Mouse (Mus musculus) liver, adult 2 months (tissue): Measurements from ENCODE around the gene Fam53a. TPM values are rescaled to one million over a fixed set of nuclear protein-coding genes. Genes with fewer than 3 reads are reported as not detected.

Source experiments
- DNase-seq: peaks from one replicate; pipeline ENCODE4 v3.0.0-alpha.2; 2011; ENCODE audit warnings: low read depth, low spot score; ENCODE audit errors: extremely low read depth
- H3K27ac ChIP-seq: fragments of 200-500 bp; replicated peaks from 2 replicates; pipeline ENCODE4 v1.5.1; 2012; ENCODE audit warnings: low read depth, mild to moderate bottlenecking, control low read depth, inconsistent platforms, low read length; ENCODE audit not compliant: insufficient read depth
- H3K27me3 ChIP-seq: fragments of 200-500 bp; 2 replicates; pipeline ENCODE4 v1.6.1; 2012; ENCODE audit warnings: mild to moderate bottlenecking, moderate library complexity, low read length, inconsistent platforms; ENCODE audit not compliant: control insufficient read depth, insufficient read depth
- H3K36me3 ChIP-seq: fragments of 200-500 bp; 2 replicates; pipeline ENCODE4 v1.6.1; 2012; ENCODE audit warnings: low read length, inconsistent platforms; ENCODE audit not compliant: control insufficient read depth, insufficient read depth
- H3K4me1 ChIP-seq: fragments of 200-500 bp; 2 replicates; pipeline ENCODE4 v1.6.1; 2011; ENCODE audit warnings: low read length; ENCODE audit not compliant: control insufficient read depth, insufficient read depth
- H3K4me3 ChIP-seq: fragments of 200-500 bp; 2 replicates; pipeline ENCODE4 v1.5.1; 2011; ENCODE audit warnings: low read depth, mild to moderate bottlenecking, control low read depth, low read length, moderate library complexity; ENCODE audit not compliant: insufficient read depth
- H3K79me2 ChIP-seq: fragments of 200-500 bp; 2 replicates; pipeline ENCODE4 v1.6.1; 2012; ENCODE audit warnings: inconsistent platforms, mild to moderate bottlenecking, low read length, moderate library complexity; ENCODE audit not compliant: control insufficient read depth, insufficient read depth
- H3K9ac ChIP-seq: fragments of 200-500 bp; 2 replicates; pipeline ENCODE4 v1.6.1; 2012; ENCODE audit warnings: low read depth, mild to moderate bottlenecking, control low read depth, inconsistent platforms, low read length
- CTCF ChIP-seq: fragments of 200-500 bp; IDR thresholded peaks from 2 replicates; pipeline ENCODE4 v1.5.1; 2011; ENCODE audit warnings: low read depth, low read length, control low read depth
- POLR2A ChIP-seq: fragments of 200-500 bp; IDR thresholded peaks from 2 replicates; pipeline ENCODE4 v1.6.1; 2011; ENCODE audit warnings: low read length, control low read depth; ENCODE audit not compliant: insufficient read depth; ENCODE audit errors: extremely low read depth
- WGBS: fragments of 180-500 bp; shearing (Covaris S2); methylation state at CpG from one replicate; pipeline ENCODE4 v1.1.7; 2018; 5-methylcytosine and 5-hydroxymethylcytosine counted together
- polyA plus RNA-seq: library from polyadenylated mRNA; depleted of rRNA; stranded (reverse); fragments of >200 nt; gene quantifications from 2 replicates; pipeline ENCODE4 v1.2.3, GENCODE M21; 2012
- total RNA-seq: library from RNA; depleted of rRNA; stranded (reverse); fragments of >200 nt; gene quantifications from 2 replicates; pipeline ENCODE4 v1.2.3, GENCODE M21; 2014

Fam53a gene
- total and polyA plus RNA-seq, 2 experiments, result 9.4 to 19.4 TPM

- no peak for TF ChIP-seq POLR2A
- TF ChIP-seq CTCF, result no peak
- Histone ChIP-seq H3K27ac (no peak overlapping the region), H3K27me3 (no peaks in the 10 kb centered on the region), H3K36me3 (peaks cover 25% of the 10 kb centered on the region), H3K9ac (no peak overlapping the region), H3K79me2 (peaks cover 8% of the 10 kb centered on the region; the same call in 1 of the 2 replicates), H3K4me1 (peaks cover 2% of the 10 kb centered on the region; the same call in 1 of the 2 replicates), H3K4me3 (no peak overlapping the region)
- no peak for DNase-seq
- WGBS, result 82% methylated on average over 1 of the region's 1 CpGs
Measured at GRCm38 (mm10) chr5:33611795-33612194, 17.6 kb downstream of the Fam53a start.

DNA sequence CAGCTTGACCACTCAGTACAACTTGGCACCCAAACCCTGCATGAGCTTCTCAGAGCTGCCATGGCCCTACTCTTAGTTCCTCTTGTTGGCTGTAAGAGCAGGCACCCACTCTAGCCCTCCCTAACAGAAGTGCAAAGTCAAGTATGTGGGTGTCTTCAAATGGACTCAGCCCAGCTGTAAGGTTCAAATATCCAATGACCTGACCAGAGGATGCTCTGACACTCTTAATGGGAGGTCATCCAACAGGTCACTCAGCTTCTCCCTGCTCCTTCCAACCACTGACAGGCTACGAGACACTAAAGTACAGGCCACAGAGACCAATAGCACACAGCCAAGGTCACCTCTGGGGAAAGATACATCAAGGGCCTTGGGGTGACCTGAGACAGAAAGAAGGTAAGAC, 20.2 kb downstream of the Fam53a start:
- TF ChIP-seq CTCF (no peak), POLR2A (no peak)

DNA sequence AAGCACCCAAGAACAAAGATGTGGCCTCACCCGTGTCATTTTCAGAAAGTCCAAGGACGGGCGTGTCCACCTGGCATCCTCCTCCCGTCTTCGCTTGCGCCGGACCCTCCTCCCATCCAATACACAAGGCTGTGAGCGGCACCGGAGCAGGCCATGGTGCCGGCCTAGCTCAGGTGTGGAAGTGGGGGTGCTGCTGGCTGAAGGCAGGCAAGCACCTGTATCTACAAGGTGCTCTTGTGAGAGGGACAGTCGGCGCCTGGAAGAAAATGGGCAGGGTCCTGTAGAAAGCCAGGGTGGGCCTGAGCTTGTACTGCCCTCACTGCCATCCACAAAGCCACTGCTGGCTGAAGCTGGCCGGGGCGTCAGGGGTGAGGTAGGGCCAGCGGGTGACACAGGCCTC, 22.0 kb downstream of the Fam53a start:
- no peak for TF ChIP-seq CTCF
- TF ChIP-seq POLR2A, result no peak
- Histone ChIP-seq H3K79me2 (no peaks in the 10 kb centered on the region), H3K4me1 (peaks cover 3% of the 10 kb centered on the region; the same call in 1 of the 2 replicates), H3K27ac (no peak overlapping the region), H3K9ac (no peak overlapping the region), H3K36me3 (peaks cover 16% of the 10 kb centered on the region; the same call in 1 of the 2 replicates), H3K27me3 (no peaks in the 10 kb centered on the region), H3K4me3 (no peak overlapping the region)
- no peak for DNase-seq
- 97% methylated on average over 15 of the region's 15 CpGs for WGBS

More for the DNA sequence above, 20.2 kb downstream of the Fam53a start:
- Histone ChIP-seq H3K27me3 (no peaks in the 10 kb centered on the region), H3K4me3 (no peak overlapping the region), H3K4me1 (peaks cover 3% of the 10 kb centered on the region; the same call in 1 of the 2 replicates), H3K9ac (no peak overlapping the region), H3K79me2 (peaks cover under 1% of the 10 kb centered on the region; the same call in 1 of the 2 replicates), H3K36me3 (peaks cover 21% of the 10 kb centered on the region), H3K27ac (no peak overlapping the region)
- 16% methylated on average over 1 of the region's 1 CpGs for WGBS
- DNase-seq, result peak; percentile 63

DNA sequence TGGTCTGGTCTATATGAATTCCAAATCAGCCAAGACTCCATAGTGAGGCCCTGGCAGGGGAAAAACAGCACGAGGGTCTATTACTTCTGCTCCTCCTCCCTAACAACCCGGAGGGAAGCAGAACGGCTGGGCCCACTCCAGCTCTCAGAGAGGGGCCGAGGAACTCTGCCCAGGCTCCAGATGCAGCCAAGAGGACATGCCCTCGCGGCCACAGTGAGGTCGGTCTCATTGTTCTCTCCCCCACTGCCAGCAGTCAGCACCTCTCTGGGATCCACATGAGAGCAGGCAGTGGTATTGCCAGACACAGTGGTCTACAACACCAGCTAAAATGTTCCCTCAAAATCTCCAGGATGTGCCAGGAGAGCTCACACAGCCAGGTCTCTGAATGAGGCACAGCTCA, 22.8 kb downstream of the Fam53a start:
- Histone ChIP-seq H3K79me2 (no peaks in the 10 kb centered on the region), H3K9ac (no peak overlapping the region), H3K27ac (no peak overlapping the region), H3K27me3 (no peaks in the 10 kb centered on the region), H3K36me3 (peaks cover 15% of the 10 kb centered on the region; the same call in 1 of the 2 replicates), H3K4me3 (no peak overlapping the region), H3K4me1 (peaks cover 3% of the 10 kb centered on the region; the same call in 1 of the 2 replicates)
- TF ChIP-seq CTCF (no peak), POLR2A (no peak)
- 68% methylated on average over 7 of the region's 7 CpGs for WGBS
- no peak for DNase-seq

- 34% methylated on average over 5 of the region's 5 CpGs for WGBS
- Histone ChIP-seq H3K4me3 (no peak overlapping the region), H3K4me1 (peaks cover 3% of the 10 kb centered on the region; the same call in 1 of the 2 replicates), H3K27me3 (no peaks in the 10 kb centered on the region), H3K9ac (no peak overlapping the region), H3K79me2 (no peaks in the 10 kb centered on the region), H3K27ac (no peak overlapping the region), H3K36me3 (peaks cover 16% of the 10 kb centered on the region; the same call in 1 of the 2 replicates)
- peak; percentile 79 for DNase-seq
- TF ChIP-seq CTCF (no peak), POLR2A (no peak)
Measured at GRCm38 (mm10) chr5:33605314-33605713, 24.1 kb downstream of the Fam53a start.

DNA sequence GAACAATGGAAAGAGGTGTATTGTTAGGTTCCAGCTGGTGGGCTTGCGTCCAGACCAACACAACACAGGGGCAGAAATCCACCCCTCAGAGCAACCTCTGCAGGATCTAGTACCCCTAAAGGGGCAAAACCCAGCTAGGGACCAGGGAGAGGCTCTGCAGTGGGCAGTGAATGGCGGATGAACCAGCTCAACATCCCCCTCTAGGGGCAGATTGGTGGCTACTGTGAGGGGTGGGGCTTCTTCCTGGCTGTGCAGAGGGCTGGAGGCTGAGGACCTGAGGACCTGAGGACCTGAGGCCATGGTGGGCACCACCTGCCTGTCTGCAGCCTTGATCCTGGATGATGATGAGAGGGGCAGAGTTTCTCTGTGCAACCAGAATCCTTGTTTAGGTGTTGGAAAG, 35.8 kb downstream of the Fam53a start:
- Histone ChIP-seq H3K36me3 (no peaks in the 10 kb centered on the region), H3K27me3 (no peaks in the 10 kb centered on the region), H3K4me3 (no peak overlapping the region), H3K9ac (no peak overlapping the region), H3K79me2 (no peaks in the 10 kb centered on the region), H3K27ac (no peak overlapping the region), H3K4me1 (no peaks in the 10 kb centered on the region)
- 53% methylated on average over 2 of the region's 2 CpGs for WGBS
- TF ChIP-seq CTCF, result peak; percentile 54
- TF ChIP-seq POLR2A, result no peak
- no peak for DNase-seq
